Mouse (Mus musculus) lung, postnatal 0 days (tissue): ENCODE measurements around the gene Fam104a. TPM values are rescaled to one million over a fixed set of nuclear protein-coding genes. Genes with fewer than 3 reads are reported as not detected.

Source experiments
- ATAC-seq: fragments of 200-750 bp; cut with Nextera tagmentation; 2 replicates; pipeline ENCODE4 v1.8.0; 2017; ENCODE audit warnings: moderate library complexity
- DNase-seq: peaks from one replicate; pipeline ENCODE4 v3.0.0-alpha.2; 2016; ENCODE audit warnings: low spot score
- H3K27ac ChIP-seq: fragments of 300-500 bp; sonication (generic); 2 replicates; pipeline ENCODE4 v1.5.1; 2014; ENCODE audit warnings: antibody characterized with exemption, mild to moderate bottlenecking, low read length, mixed read lengths
- H3K27me3 ChIP-seq: fragments of 300-500 bp; sonication (generic); replicated peaks from 2 replicates; pipeline ENCODE4 v1.6.1; 2014; ENCODE audit warnings: low read length, mixed read lengths; ENCODE audit not compliant: insufficient read depth
- H3K36me3 ChIP-seq: fragments of 300-500 bp; sonication (generic); 2 replicates; pipeline ENCODE4 v1.6.1; 2014; ENCODE audit warnings: low read length, mixed read lengths; ENCODE audit not compliant: insufficient read depth
- H3K4me1 ChIP-seq: fragments of 300-500 bp; sonication (generic); 2 replicates; pipeline ENCODE4 v1.6.1; 2014; ENCODE audit warnings: antibody characterized with exemption, low read depth, low read length, mixed read lengths; ENCODE audit not compliant: insufficient read depth
- H3K4me2 ChIP-seq: fragments of 300-500 bp; sonication (generic); replicated peaks from 2 replicates; pipeline ENCODE4 v1.6.1; 2014; ENCODE audit warnings: low read depth, mild to moderate bottlenecking, low read length, moderate library complexity, mixed read lengths
- H3K4me3 ChIP-seq: fragments of 300-500 bp; sonication (generic); 2 replicates; pipeline ENCODE4 v1.5.1; 2014; ENCODE audit warnings: low read depth, low read length
- H3K9ac ChIP-seq: fragments of 300-500 bp; sonication (generic); replicated peaks from 2 replicates; pipeline ENCODE4 v1.6.1; 2014; ENCODE audit warnings: low read depth, mild to moderate bottlenecking
- H3K9me3 ChIP-seq: fragments of 300-500 bp; sonication (generic); 2 replicates; pipeline ENCODE4 v1.6.1; 2016; ENCODE audit warnings: low read length, mixed read lengths
- CTCF ChIP-seq: IDR thresholded peaks from 2 replicates; pipeline ENCODE4 v1.5.1; 2016; ENCODE audit warnings: antibody characterized with exemption, mild to moderate bottlenecking
- EP300 ChIP-seq: IDR thresholded peaks from 2 replicates; pipeline ENCODE4 v1.6.1; 2016; ENCODE audit warnings: antibody characterized with exemption, mild to moderate bottlenecking, control low read depth
- WGBS: fragments of 180-500 bp; shearing (Covaris S2); extraction: QIAGEN DNeasy Blood & Tissue Kit; methylation state at CpG from one replicate; pipeline ENCODE4 v1.1.7; 2014; 5-methylcytosine and 5-hydroxymethylcytosine counted together
- polyA plus RNA-seq: library from polyadenylated mRNA; unstranded; fragments of >200 nt; fragmentation: Nextera tagmentation; extraction: Ambion mirVana; gene quantifications from 2 replicates; pipeline ENCODE4 v1.2.1, GENCODE M21; 2015

Gene Fam104a
- polyA plus RNA-seq, 1 experiment from 2014 or later: 44.1 TPM

- H3K9me3 ChIP-seq: no peaks in the 10 kb centered on the region
- no peak for DNase-seq
- no peak overlapping the region for H3K27ac ChIP-seq
- TF ChIP-seq CTCF: no peak
- no peak for TF ChIP-seq EP300
- ATAC-seq: no peak
- H3K9ac ChIP-seq: no peak overlapping the region
- WGBS: 92% methylated on average over 5 of the region's 5 CpGs
- no peak overlapping the region for H3K4me3 ChIP-seq
- H3K27me3 ChIP-seq: no peaks in the 10 kb centered on the region
- H3K4me2 ChIP-seq: no peak overlapping the region
- H3K36me3 ChIP-seq: no peaks in the 10 kb centered on the region
- H3K4me1 ChIP-seq: no peaks in the 10 kb centered on the region
Observed at GRCm38 (mm10) chr11:113633398-113633797, 50.6 kb downstream of the Fam104a start.

GRCm38 (mm10) chr11:113632303-113632702 is 51.7 kb downstream of the Fam104a start:
- H3K27ac ChIP-seq: no peak overlapping the region
- no peaks in the 10 kb centered on the region for H3K9me3 ChIP-seq
- no peaks in the 10 kb centered on the region for H3K4me1 ChIP-seq
- 0 out of 2 replicates have a peak overlapping the region, but pooled peaks have one; percentile 17 for H3K4me2 ChIP-seq
- H3K4me3 ChIP-seq: no peak overlapping the region
- WGBS: 57% methylated on average over 7 of the region's 7 CpGs
- no peak for TF ChIP-seq EP300
- TF ChIP-seq CTCF: peak; percentile 18; the same call in 1 of the 2 replicates
- H3K36me3 ChIP-seq: no peaks in the 10 kb centered on the region
- no peak for DNase-seq
- no peak overlapping the region for H3K9ac ChIP-seq
- no peaks in the 10 kb centered on the region for H3K27me3 ChIP-seq
- no peak for ATAC-seq

GRCm38 (mm10) chr11:113631862-113632261 is 52.1 kb downstream of the Fam104a start:
- no peak for TF ChIP-seq EP300
- TF ChIP-seq CTCF: no peak
- Histone ChIP-seq H3K9me3 (no peaks in the 10 kb centered on the region), H3K36me3 (no peaks in the 10 kb centered on the region), H3K4me3 (no peak overlapping the region), H3K27me3 (no peaks in the 10 kb centered on the region), H3K27ac (no peak overlapping the region), H3K4me1 (no peaks in the 10 kb centered on the region), H3K4me2 (peak overlapping the region; percentile 17; the same call in 1 of the 2 replicates), H3K9ac (no peak overlapping the region)
- ATAC-seq: no peak
- no peak for DNase-seq
- 56% methylated on average over 8 of the region's 8 CpGs for WGBS

GRCm38 (mm10) chr11:113631302-113631701 is 52.7 kb downstream of the Fam104a start:
- no peak overlapping the region for H3K9ac ChIP-seq
- H3K4me3 ChIP-seq: no peak overlapping the region
- H3K27ac ChIP-seq: no peak overlapping the region
- DNase-seq (no peak), ATAC-seq (peak; percentile 50)
- H3K9me3 ChIP-seq: no peaks in the 10 kb centered on the region
- no peaks in the 10 kb centered on the region for H3K27me3 ChIP-seq
- H3K36me3 ChIP-seq: no peaks in the 10 kb centered on the region
- TF ChIP-seq CTCF: no peak
- TF ChIP-seq EP300: no peak
- no peaks in the 10 kb centered on the region for H3K4me1 ChIP-seq
- 46% methylated on average over 8 of the region's 8 CpGs for WGBS
- H3K4me2 ChIP-seq: peak overlapping the region; percentile 17; the same call in 1 of the 2 replicates

- TF ChIP-seq EP300: no peak
- TF ChIP-seq CTCF: peak; percentile 59
- Histone ChIP-seq H3K4me2 (no peak overlapping the region), H3K9me3 (no peaks in the 10 kb centered on the region), H3K4me3 (no peak overlapping the region), H3K27ac (no peak overlapping the region), H3K27me3 (no peaks in the 10 kb centered on the region), H3K4me1 (no peaks in the 10 kb centered on the region), H3K9ac (no peak overlapping the region), H3K36me3 (no peaks in the 10 kb centered on the region)
- peak; percentile 66 for DNase-seq
- peak; percentile 48; the same call in 1 of the 2 replicates for ATAC-seq
- WGBS: 57% methylated on average over 7 of the region's 7 CpGs
Observed at GRCm38 (mm10) chr11:113630642-113631041, 53.3 kb downstream of the Fam104a start.

GRCm38 (mm10) chr11:113627785-113628184 is 56.2 kb downstream of the Fam104a start:
- no peak for TF ChIP-seq EP300
- TF ChIP-seq CTCF: peak; percentile 57
- no peaks in the 10 kb centered on the region for H3K36me3 ChIP-seq
- H3K4me3 ChIP-seq: no peak overlapping the region
- no peak overlapping the region for H3K27ac ChIP-seq
- H3K9me3 ChIP-seq: no peaks in the 10 kb centered on the region
- no peaks in the 10 kb centered on the region for H3K27me3 ChIP-seq
- DNase-seq (no peak), ATAC-seq (no peak)
- no peaks in the 10 kb centered on the region for H3K4me1 ChIP-seq
- WGBS: 51% methylated on average over 4 of the region's 4 CpGs
- H3K9ac ChIP-seq: no peak overlapping the region
- no peak overlapping the region for H3K4me2 ChIP-seq

- Histone ChIP-seq H3K27ac (no peak overlapping the region), H3K9me3 (no peaks in the 10 kb centered on the region), H3K36me3 (no peaks in the 10 kb centered on the region), H3K4me2 (0 out of 2 replicates have a peak overlapping the region, but pooled peaks have one; percentile 3), H3K27me3 (no peaks in the 10 kb centered on the region; the same call in 1 of the 2 replicates), H3K9ac (no peak overlapping the region), H3K4me3 (no peak overlapping the region), H3K4me1 (no peaks in the 10 kb centered on the region)
- ATAC-seq (no peak; the same call in 1 of the 2 replicates), DNase-seq (no peak)
- TF ChIP-seq EP300: no peak
- TF ChIP-seq CTCF: no peak
- 79% methylated on average over 18 of the region's 18 CpGs for WGBS
Observed at GRCm38 (mm10) chr11:113625437-113625836, 58.5 kb downstream of the Fam104a start.
